Mouse (Mus musculus) left cerebral cortex, adult 8-10 months (tissue): Measurements from ENCODE around the gene Pgam2. TPM values are rescaled to one million over a fixed set of nuclear protein-coding genes. Genes with fewer than 3 reads are reported as not detected.
"Not testable (repeated sequence)": the region's sequence is repeated elsewhere in the genome, so short reads cannot be mapped to it uniquely, and the experiment has no call there.

ENCODE experiments used
- DNase-seq, 2 experiments: peaks; one replicate each; pipeline ENCODE4 v3.0.0; 2022; ENCODE audit warnings: low spot score in 2 of 2
- total RNA-seq, 4 experiments: library from RNA; stranded (reverse); gene quantifications; 2 replicates each; pipeline ENCODE4 v1.2.4; 2022

Gene Pgam2
- 10 to 100 TPM in 3 of 4 experiments, 1 to 10 TPM in 1; 8.3 to 11.8 (median 10.7) TPM for total RNA-seq

DNA sequence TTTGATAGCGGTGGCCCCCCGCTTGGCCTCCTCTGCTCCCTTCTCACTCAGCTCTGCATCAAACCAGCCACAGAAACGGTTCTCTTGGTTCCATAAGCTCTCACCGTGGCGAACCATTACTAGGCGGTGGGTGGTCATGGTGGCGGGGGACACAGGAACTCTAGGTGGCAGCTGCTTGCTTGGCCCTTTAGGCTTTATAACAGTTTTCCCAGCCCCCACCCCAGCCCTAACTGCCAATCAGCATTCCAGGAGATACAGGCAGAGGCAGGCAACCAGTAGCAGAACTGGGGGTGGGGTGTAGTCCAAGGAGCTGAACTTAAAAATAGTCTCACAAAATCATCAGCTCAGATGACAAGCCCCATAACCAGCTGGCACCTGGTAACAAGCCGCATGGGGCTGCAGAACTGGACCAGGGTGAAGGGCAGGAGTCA, at the start of gene Pgam2:
TSS of gene Pgam2 (minus strand) at position 183 of the 431 bp plus-strand sequence.
- DNase-seq: no peak

DNA sequence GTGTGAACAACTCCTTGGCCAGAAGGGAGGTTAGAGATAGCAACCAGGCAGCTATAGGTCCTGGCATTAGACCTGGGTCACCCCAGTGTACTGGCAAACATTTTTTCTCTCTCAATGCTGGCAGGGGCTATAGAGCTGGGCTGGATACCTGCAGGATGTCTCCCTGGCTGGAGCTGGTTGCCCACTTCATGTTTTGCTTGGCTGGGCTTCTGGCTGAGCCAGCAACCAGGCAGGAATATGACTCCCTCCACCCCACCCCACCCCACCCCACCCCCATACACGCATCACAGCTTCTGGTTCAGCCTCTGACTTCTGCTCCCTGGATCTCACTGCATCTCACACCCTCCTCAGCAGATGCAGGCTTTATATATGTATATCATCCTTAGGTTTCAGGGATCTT, 48.8 kb upstream of the Pgam2 start:
- no peak for DNase-seq

DNA sequence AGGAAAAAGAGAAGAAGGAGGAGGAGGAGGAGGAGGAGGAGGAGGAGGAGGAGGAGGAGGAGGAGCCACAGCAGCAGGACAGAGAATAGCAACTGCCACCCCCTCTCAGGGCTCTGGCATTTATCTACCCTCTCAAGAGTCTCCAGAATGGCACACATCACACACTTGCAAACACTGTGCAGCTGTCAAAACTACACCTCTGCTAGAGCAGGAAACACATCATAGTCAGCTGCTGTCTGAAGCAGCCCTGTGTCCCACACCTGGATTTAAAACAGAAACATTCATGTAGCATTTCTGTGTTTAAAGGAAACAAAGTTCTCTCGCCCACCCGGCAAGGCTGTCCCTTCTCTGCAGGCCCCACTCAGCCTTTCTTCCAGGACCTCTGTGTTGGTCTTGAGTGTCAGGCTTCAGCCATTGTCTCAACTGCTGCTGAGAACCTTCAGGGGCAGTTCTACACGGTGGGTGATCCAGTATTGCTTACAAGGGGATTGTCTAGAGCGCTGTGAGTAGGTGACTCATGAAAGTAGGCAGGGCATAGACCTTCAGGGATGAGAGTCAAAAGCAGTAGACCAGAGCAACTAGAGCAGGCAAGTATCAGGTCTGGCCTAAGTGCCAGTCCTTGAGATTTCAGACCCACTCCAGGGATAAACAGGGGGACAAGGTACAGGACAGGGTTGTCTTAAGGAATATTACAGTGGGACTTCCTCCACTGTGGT, 47.6 kb upstream of the Pgam2 start:
- no peak for DNase-seq

DNA sequence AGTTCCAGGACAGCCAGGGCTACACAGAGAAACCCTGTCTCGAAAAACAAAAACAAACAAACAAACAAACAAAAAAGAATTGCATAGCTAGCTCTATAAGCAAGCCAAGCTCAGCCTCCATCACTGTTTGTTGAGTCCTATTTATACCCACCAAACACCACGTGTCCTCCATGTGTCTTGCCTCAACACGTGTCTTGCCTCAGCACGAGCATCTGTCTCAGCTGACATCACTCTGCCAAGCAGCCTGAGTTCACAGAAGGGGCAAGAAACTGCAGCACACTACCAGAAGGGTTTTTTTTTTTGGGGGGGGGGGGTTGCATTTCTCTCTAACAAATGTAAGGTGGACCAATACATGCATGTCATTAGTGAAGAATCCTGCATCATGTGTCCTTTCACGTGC, 46.9 kb upstream of the Pgam2 start:
- no peak for DNase-seq

DNA sequence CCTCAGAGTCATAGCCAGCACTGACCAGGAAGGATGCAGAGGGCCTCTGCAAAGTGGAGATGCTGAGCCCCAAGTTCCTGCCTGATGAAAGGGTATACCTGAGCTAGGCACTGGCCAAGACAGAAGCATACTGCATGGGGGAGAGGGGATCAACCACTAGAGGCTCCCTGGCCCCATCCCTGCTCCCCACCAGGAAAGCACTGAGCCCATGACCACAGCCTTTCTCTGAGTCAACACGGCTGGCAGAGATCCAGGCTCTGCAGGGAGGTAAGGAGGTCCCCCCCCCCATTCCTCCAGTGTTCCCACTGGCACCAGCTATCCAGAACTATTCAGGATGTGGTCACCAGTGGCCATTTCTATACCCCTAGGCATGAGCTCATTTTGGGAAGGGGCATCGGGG, 45.8 kb upstream of the Pgam2 start:
- DNase-seq: no peak

DNA sequence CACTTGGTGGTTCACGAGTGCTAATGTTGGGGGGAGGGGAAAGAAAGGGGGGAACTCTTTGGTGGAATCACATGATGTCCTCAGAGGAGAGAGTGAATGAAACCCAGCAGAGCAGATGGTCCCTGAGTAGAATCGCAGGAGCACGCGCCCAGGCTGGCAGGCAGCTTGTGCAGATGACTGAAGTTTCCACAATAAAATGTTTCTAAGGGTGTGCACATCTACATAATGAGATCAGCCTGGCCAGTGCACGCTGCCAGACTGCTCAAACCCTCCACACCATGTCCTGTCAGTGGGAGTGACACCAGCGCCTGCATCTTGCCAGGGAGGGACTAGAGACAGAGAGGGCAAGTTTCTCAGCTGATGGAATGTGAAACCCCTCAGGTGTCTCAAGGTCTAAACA, 45.2 kb upstream of the Pgam2 start:
- DNase-seq: peak in 1 of 2 experiments; percentile 66

DNA sequence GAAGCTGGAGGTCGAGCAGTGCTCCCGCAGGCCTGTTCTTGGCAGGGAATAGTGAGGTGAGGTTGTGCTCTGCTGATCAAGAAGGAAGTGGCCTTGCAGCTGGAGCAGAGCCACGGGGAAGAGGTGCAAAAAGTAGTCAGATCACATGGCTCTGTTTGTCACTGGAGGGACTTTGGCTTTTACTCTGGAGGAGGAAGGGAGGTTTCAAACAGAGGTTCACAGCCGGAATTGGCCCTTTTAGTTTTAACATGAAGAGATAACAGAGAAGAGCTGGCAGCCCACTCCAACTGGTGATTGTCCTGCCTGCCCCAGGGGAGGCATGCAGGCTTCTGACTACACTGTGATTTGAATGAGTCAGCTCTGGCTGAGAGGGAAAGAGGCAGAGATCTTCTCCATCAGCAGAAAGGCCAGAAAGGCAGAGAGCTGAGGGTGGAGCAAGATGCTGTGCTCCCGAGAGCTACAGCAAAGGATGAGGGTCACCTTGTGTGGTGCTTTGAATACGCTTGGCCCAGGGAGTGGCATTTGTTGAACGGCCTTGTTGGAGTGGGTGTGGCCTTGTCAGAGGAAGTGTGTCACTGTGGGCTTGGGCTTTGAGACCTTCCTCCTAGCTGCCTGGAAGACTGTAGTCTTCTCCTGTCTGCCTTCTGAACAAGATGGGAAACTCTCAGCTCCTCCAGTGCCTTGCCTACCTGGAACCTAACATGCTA, 43.3 kb upstream of the Pgam2 start:
- no peak for DNase-seq

DNA sequence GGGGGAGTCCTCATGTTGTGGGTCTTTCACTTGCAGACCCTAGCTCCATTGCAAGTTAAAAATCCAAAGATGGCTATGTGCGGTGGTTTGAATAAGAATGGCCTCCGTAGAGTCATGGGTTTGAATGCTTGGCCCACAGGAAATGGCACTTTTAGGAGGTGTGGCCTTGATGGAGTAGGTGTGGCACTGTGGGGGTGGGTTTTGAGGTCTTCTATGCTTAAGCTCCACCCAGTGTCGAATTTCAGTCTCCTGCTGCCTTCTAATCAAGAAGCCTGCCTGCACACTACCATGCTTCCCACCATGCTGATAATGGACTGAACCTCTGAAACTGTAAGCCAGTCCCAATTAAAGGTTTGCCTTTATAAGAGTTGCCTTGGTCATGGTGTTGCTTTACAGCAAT, 39.6 kb upstream of the Pgam2 start:
- DNase-seq: no peak

DNA sequence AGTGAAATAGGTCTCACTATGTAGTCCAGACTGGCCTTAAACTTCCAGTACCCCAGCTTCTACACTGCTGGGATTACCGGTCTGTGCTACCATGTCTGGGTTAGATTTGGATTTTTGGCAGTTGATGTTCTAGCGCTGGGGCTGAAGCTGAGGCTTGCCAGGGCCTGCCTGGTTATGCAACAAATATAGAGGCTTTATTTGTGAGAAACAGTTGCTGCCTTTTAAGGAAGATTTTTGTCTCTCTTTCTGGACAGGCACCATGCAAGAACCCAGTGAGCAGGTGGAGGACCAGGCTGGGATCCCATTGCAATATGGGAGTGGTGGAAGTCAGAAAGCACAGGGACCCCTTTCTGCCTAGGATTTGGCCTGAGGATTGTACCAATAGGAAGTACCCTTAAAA, 38.2 kb upstream of the Pgam2 start:
- DNase-seq: no peak

DNA sequence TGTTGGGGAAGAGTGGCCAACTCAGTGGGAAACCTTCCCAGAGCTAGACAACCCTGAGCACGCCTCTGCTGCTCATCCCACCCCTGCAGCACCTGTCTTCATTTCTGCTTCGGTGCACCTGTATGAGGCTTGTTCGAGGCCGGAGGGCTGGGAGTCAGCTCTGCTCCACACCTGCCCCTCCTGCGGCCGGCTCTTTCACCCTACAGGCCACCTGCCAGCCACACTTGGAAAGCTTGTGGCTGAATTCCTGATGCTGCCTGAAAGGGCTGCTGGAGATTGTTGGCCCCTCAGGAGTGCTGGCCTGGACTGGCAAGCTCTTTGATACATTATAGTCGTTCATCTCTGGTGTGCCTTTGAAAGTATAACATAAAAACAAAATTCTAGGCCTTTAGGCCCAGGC, 36.8 kb upstream of the Pgam2 start:
- DNase-seq: no peak

DNA sequence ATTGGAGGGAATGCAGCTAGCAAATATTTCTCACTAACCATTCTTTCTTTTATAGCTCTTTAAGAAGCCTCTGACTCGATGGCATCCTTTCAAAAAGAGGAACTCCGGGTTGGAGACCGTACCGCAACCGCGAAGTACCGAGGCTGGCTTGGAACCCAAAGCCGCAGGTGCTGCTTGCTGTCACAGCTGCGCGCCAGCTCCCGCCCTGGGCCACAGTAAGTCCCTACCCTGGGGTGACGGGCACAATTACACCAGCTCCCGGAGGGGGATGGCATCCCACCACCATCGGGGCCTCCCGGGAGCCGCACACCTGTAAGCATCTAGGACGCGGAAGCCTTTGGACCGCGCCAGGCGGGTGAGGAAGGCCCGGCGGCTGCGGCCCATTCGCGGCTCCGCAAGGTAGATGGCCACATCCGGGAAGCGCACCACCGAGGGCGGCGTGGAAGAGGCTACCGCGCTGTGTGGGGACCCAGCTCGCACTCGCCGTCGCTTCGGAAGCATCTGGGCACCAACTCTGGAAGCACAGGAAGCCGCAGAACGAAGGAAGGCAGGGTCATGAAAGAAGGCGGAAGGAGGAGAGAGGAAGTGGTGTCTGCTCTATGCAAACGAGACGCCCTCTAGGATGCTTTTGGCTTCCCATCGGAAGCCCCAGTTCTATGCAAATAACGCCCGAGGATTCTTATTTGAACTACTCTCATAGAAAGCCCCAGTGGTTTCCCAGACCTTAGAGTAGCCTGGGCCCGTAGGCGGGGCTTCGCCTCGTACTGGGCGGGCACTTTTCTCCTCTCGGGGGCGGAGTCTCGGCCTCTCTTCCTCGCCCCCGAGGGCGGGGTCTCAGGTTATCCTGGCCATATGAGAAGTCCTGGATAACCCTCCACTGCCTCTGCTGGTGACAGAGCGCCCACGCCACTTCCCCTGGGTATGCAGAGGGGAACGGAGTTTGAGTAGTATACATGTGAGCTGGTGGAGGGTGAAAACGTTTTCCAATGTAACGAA, 34.0 kb upstream of the Pgam2 start, which contains the start of gene Polm:
TSS of gene Polm (minus strand) at position 766 of the 996 bp plus-strand sequence.
- peak; percentile 62 to 85 for DNase-seq

DNA sequence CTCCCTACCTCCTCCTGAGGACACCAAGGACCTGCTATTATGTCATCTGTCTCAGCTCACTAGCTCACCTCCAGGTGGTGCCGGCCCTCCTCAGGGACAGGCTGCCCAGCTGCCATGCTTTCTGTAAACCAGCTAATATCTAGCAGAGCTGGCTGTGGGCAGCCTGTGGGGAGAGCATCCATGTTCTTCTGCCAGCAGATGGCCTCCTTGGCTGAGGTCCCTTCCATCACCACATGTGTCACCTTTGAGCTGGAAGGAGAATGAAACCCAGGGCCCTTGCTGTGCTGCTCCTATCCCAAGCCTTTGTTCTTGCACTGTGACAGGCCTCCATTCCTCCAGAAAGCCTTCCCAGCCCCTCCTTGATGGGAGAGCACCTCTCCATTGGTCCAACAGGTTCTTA, 32.6 kb upstream of the Pgam2 start:
- no peak for DNase-seq

DNA sequence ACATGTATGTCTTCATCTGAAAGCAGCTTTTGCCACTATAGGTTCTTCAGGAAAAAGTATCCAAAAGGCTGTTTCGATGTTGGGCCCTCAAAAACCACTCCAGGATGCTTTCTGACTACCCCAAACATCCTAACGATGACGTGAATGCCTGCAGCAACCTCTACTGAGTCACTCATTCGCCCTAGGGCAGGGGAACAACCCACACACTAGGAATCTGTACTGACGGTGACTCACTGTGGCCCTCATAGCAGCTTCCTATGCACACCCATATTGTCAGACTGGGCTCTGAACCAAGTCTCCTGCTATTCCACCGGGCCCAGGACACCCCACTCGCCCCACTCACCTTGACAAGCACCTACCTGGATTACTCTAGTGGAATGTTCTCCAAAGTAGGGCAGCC, 31.5 kb upstream of the Pgam2 start:
- DNase-seq: no peak

DNA sequence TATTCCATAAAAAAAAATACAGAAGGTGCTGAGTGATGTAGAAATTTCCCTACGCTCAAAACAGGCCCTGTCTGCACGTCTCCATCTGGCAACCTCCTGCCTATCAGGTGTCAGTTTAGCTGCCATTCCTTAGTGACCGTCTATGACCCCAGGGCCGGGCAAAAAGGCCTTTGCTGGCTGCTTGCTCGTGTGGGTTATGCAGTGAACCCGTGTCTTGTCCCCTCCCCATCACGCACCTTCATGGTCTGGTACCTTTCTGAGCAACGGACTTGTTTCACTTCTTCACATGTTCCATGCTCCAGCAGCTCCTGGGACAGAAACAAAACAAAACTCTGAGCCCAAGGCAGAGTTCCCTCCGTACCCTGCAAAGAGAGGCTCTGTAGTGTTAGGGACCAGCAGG, 31.0 kb upstream of the Pgam2 start:
- DNase-seq: no peak

DNA sequence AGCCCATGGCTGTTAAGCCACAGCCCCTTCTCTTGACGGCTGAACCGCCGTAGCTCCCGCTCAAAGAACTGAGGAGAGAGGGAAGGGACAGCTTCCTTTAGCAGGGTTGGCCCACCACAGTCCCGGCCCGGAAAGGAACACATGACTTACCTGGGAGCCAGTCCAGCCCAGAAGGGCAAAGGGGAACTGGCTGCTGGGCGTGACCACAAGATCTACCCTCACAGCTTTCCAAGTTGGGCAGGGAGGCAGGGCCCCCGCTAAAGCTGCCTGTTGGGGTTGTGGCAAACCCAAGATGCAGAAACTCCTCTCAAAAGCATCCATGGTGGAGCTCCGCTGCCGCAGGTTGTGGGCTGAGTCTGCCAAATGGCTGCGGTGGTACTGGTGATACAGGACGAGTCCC, 25.8 kb upstream of the Pgam2 start:
- DNase-seq: no peak

DNA sequence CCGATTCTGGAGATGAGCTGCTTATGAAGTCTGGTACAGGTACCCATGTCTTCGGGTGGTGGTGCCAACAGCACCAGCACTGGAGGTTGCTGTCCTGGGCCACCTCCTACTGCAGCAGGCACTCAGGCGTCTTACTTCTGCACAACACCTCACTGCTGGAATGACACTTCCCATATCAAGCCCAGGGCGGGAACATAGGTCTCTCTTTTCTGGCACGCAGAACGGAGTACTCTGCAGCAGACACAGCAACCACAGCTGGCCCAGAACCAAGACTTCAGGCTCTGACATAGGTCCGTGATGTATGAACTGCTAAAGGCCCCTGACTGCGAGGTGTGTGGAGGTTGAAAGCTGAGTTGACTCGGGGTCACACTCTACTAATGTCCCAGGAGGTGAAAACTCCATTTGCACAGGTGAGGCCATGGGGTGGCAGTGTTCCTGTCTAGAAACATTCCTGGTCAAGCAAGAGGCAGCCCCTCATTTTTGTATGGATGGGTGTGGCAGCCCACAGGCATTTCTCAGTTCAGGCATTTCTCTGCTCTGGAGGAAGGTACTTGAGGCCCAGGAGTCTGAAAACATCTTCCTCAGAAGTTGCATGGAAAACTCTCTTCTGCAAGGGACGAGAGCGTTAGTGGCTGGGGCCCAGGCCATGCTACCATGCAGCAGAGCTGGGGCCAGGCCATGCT, 25.1 kb upstream of the Pgam2 start:
- no peak for DNase-seq

DNA sequence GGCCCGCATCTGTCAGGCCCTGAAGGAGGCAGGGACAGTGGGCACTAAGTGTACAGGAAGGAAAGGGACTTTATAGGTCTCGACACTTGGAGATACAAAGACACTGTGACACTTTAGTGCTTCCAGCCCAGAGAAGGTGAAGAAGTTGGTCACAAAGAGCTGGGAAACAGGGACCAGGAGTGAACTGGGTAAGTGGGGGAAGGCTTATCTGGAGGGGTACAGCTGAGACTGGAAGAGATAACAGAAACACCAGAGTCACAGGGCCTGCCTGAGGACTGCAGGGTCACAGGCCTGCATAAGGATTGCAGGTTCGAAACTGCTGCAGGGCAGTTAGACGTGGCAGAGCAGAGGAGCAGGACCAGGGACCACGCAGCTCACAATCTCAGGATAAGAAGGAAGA, 24.4 kb upstream of the Pgam2 start:
- DNase-seq: no peak

DNA sequence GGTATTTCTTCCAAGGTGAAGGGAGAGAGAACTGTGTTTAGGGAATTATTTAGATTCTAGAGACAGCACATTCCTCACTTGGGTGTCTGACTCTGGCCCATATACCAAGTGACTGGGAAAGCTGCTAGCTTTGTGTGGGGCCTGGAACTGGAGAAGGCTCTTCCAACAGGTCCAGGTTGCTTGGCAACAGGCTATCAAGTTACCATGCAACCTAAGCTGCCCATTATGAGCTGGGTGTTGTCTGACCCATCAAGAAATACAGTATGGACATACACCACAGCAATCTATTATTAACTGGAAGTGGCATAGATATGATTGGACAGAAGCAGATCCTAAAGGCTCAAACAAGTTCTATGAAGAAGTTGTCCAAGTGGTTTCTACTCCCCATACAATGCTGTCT, 21.9 kb upstream of the Pgam2 start:
- no peak for DNase-seq

DNA sequence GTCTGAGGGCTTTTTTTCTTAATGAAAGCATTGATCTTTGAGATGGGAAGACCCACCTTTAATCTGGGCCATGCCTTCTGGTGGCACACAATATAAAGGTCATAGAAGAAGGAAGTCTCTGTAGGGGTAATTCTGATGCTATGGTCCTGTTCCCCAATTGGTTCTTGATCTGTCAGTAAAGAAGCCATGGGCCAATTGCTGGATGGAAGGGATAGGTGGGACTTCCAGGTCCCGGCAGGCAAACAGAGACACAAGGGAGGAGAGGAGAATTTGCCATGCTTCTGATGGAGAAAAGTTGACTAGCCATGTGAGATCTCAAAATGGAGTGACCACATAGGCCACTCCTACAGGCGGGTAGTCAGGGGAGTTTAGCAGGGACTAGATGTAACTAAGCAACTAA, 15.7 kb upstream of the Pgam2 start:
- DNase-seq: no peak

DNA sequence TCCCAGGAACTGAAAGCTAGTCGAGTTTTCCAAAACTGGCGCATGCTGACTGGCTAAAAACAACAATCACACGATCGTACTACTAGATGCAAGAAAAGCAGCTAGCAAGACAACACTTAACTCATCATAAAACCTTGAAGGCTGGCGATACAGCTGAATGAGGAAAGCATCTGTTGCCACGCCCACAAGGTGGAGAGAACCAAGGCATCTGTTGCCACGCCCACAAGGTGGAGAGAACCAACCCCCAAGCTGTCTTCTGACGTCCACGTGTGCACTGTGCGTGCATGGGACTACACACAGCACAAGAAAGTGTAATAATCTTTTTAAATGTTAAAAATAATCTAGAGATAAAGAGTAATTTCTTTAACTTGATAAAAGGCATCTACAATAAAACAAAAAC, 9.8 kb upstream of the Pgam2 start:
- no peak for DNase-seq

DNA sequence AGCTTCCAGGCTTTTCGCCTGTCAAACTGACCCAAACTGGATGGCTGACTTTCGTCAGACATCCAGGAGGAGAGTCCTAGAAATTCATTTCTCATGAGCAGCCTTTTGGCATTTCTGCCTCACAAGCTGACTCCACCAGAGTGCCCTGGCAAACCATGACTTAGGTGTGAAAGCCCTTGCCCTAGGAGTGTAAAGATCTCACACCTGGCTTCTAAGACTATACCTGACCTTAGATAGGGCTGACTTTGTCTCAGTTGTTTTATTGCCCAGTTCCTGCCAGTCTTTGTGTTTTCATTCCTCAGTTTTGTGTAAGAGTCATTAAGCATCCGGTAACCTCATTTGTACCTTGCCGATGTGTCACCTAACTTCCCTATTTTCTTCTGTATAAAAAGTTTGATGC, 6.0 kb upstream of the Pgam2 start:
- not testable (repeated sequence) for DNase-seq
